Mouse (Mus musculus): ENCODE data around the gene Rnf217.

GRCm38 (mm10) chr10:31592095-31592740, 16.8 kb downstream of the Rnf217 start:
- TF ChIP-seq CTCF (IDR thresholded peaks at IDR 0.05; ENCODE audit: extremely low read depth, insufficient read depth, insufficient read length, insufficient replicate concordance), result no peak
- TF ChIP-seq POLR2A (IDR thresholded peaks at IDR 0.05; ENCODE audit: low read depth, low read length), result no peak

Measured in spleen, adult 2 months (tissue).